Mouse (Mus musculus): ENCODE results near the gene Cabp4.
"Not testable (repeated sequence)": the region's sequence is repeated elsewhere in the genome, so short reads cannot be mapped to it uniquely, and the experiment has no call there.

The Cabp4 gene

DNA sequence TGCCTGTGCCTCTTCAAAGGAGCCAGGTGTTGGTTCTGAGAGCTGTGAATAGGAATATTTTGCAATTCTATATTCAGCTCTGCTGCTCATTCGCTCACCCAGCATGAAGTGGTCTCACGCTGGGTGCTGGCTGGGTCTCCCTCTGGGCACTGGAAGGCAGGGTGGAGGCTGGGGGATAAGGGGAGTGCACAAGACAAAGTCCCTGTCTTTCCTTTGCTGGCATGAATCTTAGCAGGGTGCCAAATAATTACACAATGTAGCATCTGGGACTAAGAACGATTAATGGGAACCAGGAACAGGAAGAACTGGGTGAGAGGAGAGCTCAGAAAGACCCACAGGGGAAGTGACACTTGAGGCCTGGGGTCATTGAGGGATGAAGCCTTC is 3.2 kb upstream of the Cabp4 start:
- DNase-seq (ENCODE audit: low spot score in 2 of 2) = no peak

DNA sequence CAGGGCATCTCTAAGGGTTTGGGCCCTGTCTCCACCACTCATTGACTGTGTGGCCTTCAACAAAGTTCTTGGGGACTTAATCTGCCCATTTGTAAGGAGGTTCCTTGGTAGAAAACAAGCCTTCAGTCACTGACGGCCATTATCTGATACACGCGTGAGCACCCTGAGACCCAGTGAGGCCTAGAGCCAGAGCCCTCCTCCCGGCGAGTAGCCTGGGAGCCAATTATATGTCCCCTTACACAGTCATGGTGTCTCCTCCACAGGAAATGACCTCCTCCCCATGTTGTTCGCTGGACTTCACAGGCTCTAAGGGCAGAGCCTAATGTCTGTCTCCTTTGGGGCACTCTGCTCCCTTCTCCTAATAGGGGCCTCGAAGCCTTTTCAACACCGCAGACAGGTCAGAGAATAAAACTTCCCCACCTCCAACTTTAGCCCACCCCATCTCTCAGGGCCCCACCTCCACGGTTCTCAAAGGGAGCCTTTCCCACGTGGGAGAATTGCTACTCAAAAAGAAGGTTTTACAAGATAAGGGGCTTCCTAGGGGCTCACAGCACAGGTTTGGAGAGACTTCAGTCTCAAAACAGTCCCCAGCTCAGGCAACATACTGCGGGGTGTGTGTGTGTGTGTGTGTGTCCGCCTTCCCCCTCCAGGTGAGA is 2.7 kb upstream of the Cabp4 start:
- no peak for DNase-seq (ENCODE audit: low spot score in 2 of 2)

DNA sequence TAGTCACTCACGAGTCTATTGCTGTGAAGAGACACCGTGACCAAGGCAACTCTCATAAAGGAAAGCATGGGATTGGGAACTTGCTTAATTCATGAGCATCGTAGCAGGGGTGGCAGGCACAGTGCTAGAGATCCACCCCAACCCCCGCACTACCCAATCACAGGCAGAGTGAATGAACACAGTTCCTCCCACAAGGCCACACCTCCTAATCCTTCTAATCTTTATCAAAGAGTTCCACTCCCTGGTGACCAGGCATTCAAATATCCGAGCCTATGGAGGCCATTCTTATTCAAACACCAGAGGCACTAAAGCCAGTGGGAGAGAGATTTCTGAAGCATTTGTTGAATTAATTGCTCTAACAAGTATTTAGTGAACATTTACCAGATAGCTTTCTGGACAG is 2.1 kb upstream of the Cabp4 start:
- no peak for DNase-seq (ENCODE audit: low spot score in 2 of 2)

DNA sequence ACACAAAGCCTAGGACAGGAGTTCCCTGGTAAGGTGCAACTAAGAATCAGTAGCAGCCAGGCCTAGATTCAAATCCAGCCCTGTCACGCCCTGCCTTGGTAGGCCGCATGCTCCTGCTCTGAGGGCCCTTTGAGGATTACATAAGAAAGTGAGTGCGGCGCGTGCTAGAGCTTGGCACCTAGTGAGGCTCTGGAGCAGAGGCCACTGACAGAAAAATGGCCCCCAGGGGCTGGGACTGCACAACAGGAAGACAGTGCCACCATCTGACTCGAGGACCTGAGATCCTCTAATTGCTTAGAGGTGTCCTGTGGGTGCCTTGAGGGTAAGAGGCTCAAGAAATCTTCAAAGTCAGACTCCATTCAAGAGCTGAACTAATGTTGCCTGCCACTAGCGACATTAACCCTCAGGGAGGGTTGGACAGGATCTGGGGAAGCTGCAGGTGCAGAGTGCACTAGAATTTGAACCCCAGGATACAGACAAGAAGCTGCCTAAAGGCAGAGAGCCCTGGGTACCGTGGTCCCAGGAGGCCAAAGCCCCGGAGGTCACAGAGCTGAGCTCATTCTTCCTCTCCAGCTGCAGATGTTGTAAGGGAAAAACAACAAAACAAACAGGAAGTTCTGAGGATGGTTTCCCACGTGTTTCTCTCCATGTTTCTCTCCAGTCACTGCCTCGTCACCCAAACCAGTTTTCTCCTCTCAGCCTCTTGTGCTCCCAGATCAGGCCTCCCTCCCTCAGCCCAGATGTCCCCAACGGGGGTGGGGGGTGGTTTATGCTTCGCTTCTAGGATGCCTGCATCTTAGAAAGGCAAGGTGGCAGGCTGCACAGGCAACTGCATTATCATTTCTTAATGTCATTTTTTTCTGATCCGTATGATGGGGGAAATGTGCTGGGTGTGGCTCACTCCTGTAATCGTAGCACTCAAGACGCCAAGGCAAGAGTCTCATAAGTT is 991 bp upstream of the Cabp4 start:
- peak; percentile 77 for DNase-seq (ENCODE audit: low spot score in 2 of 2)

DNA sequence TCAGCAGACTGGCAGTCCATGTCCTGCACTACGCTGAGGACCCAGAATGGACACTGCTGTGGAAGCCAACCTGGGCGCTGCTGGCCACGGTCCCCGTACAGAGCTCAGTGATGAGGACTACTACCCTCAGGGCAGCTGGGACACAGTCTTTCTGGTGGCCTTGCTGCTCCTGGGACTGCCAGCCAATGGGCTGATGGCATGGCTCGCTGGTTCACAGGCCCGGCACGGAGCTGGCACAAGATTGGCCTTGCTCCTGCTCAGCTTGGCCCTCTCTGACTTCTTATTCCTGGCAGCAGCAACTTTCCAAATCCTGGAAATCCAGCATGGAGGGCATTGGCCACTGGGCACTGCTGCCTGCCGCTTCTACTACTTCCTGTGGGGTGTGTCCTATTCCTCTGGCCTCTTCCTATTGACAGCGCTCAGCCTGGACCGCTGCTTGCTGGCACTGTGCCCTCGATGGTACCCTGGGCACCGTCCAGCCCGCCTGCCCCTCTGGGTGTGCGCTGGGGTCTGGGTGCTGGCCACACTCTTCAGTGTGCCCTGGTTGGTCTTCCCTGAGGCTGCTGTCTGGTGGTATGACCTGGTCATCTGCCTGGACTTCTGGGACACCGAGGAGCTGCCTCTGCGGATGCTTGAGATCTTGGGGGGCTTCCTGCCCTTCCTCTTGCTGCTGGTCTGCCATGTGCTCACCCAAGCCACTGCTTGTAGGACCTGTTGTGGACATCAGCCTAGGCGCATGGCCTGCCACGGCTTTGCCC is 1.2 kb downstream of the Cabp4 start:
- DNase-seq (ENCODE audit: low spot score in 2 of 2) = no peak

DNA sequence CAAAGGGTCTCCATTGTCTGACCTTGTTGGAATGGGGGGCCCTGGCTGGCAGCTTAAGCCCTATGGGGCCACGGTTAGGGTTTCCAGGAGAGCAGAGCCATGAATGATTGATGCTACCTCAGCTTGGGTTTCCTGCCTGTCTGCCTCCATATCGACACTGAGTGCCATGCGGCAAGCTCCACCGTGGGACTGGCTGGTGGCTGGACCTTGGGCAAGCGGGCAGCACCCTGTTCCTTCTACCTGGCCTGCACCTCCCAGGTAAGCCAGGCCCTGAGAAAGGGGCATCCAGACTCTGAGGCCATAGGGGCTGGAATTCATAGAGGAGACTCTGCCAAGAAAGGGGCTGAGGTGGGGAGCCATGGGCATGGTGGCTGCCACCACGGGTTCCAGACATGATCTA is 3.7 kb downstream of the Cabp4 start:
- no peak for DNase-seq (ENCODE audit: low spot score in 2 of 2)

DNA sequence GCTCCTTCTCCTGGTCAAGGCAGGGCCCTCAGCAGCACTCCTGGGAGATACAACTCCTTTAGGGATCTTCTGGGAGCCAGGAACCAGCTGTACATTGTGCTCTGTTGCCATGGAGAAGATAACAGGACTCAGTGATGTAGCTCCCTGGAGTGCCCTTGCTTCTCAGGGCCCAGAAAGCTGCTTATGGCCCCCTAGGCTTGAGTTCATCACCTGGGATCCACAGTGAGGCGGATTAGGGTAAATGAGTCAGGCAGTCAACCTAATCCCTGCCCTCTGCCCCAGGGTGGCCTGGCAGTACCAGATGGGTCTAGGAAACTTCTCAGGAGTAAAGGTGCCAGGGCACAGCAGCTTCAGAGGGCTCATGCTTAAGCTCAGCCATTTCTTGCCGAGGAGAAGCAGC is 4.4 kb downstream of the Cabp4 start, which contains the start of gene Gpr152:
TSS of gene Gpr152 (plus strand) at position 342 of the 400 bp plus-strand sequence.
- no peak for DNase-seq (ENCODE audit: low spot score in 2 of 2)

DNA sequence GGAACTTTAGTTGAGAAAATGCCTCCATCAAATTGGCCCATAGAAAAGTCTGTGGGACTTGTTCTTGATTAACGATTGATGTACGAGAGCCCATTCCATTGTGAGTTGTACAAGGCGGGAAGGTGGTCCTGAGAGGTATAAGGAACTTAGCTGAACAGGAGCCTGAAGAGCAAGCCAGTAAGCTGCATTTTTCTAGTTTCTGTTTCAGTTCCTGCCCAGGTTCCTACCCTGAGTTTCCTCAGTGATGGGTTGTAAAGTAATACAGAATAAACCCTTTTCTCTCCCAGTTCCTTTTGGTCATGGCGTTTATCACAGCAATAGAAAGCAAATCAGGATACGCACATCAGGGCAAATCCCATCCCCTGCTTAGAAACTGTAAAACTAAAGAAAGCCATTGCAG is 5.9 kb downstream of the Cabp4 start:
- DNase-seq (ENCODE audit: low spot score in 2 of 2) = peak in 1 of 2 experiments; percentile 49

DNA sequence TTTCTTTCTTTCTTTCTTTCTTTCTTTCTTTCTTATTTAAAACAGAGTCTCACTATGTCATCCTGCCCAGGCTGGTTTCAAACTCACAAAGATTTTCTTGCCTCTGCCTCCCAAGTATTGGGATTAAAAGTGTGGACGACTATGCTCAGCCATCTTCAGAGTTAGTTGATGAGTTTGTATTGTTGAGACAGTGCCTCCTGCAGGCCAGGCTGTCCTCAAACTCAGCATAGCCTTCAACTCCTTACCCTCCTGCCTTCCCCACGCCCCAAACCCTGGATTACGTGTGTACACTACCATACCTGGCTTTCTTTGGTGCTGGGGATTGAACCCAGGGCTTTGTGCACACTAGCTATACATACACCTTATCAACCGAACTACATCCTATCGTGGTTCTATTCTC is 7.4 kb downstream of the Cabp4 start:
- DNase-seq (ENCODE audit: low spot score in 2 of 2) = no peak

DNA sequence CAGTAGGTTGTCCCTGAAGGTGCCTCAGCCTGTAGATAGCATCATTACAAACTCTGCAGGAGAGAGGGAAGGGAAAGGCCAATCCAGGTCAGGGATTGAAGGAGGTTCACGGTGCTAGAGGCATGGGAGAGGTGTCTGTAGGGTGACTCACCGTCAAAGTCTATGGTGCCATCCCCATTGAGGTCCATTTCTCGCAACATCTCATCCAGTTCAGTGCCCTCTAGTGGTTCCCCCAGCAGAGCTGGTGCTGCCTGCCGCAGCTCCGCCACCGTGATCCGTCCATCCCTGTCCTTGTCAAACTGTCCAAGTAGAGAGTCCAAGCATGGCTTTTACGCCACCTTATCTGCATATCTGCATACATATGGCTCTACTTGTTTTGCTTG is 7.9 kb downstream of the Cabp4 start:
- DNase-seq (ENCODE audit: low spot score in 2 of 2) = not testable (repeated sequence)

DNA sequence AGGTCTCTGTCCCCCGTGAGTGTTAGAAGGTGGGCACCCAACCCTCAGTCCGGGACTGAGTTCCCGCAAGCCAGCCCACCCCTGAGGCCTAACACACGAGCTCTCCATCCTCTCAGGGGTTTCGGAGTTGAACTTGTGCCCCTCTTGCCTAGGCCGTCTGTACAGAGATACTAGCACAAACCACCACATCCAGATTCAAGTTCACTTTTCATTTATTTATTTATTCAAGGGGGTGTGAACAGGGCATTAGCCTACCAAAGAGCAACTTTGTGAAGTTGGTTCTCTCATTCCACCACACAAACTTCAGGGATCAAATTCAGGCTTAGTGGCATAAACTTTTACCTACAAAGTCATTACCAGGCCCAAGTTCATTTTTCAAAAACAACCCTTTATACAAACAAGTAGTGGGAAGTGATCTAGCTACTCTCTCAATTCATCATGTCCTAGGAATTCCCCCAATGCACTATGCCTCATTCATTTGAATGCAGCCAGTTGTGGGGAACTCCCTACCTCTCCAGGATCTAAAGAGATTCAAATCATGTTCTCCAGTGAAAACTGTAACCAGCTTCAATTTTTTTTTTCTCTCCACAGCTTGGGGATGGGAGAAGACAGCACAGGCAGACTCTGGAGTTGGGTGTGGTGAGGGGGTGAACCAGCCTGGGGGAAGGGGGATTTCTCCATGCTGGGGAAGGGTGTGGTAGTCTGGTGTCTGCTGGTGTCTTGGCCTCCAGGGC is 8.4 kb downstream of the Cabp4 start:
- DNase-seq (ENCODE audit: low spot score in 2 of 2) = peak in 1 of 2 experiments; percentile 58

DNA sequence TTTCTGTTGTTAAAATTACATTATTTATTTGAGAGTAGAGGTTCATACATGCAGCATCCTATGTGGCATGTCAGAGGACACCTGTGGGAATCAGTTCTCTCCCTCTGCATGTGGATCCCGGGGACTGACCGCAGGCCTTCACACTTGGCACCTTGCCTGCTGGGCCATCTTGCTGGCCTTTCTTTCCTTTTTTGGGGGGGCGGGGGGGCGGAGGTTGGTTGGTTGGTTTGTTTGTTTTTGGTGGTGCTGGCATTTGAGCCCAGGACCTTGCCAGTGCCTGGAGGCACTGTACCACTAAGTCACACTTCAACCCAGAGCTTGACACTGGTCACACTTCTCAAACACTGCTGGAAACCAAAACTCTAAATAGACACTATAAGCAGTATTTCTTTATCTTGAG is 9.5 kb downstream of the Cabp4 start:
- no peak for DNase-seq (ENCODE audit: low spot score in 2 of 2)

DNA sequence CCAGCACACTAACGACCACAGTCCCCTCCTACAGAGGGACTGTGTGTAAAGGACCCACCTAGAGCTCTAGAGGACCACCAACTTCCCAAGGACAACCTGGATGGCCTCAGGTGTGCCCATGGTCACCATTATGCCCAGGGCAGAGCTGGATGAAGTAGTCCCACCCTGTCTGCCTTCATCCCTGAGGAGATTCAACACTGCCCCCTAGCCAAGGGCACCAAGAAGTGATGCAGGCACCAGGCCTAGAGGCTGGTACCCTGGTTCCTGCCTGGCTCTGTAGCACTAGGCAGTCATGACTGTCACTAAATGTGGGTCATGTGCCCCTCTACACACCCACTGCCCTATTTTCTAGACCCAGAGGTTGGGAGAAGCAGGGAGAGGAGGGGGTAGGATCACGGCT is 12.1 kb downstream of the Cabp4 start:
- DNase-seq (ENCODE audit: low spot score in 2 of 2) = no peak

DNA sequence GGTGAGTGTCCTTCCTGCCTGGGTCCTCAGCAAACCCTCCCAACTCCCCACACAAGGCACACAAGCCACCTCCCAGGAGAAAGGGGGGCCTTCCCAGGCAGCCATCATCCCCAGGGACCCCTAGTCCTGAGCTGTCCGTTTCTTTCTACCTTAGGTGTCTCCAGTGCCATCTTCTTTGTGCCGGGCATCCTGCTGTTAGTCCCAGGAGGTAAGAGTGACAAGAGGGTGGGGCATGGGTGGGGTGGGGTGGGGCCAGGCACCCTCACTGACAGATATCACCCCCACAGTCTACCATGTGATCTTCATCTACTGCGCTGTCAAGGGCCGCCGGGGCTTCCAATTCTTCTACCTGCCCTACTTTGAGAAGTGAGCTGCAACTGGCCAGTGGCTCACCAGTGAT is 12.8 kb downstream of the Cabp4 start:
- no peak for DNase-seq (ENCODE audit: low spot score in 2 of 2)

DNA sequence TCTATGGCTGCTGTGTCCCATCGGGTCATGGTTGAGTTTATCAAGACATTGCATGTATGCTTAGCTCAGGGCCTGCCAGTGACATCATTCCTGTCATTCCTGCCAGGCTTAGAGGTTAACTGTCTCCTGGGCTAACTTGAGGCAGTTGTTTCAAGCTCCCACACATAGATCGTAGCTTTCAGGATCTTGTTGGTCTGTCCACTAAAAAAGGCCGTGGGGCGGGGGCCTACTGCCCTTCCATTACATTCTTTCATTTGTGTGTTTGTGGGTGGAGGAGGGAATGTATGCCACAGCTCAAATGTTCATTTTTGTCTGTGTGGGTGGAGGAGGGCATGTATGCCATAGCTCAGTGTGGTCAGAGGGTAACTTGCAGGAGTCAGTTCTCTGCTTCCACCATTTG is 13.7 kb downstream of the Cabp4 start:
- no peak for DNase-seq (ENCODE audit: low spot score in 2 of 2)

DNA sequence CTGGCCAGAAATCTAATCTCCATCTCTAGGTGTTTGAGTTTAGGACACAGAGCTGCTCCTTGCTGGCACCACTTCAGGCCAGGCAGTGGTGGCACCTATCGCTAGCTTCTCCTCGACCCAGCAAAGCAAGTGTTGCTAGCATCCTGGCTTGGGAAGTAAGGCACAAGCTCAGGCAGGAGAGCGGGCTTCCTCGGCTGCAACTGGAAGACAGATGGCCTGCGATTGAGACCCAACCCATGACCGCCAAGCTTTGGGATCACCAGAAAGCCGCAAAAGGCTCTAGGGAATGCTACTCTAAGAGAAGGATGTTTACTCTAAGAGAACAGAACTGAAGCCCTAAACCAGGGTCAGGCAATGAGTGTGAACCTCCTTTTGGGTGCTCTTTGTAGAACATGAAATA is 14.4 kb downstream of the Cabp4 start:
- no peak for DNase-seq (ENCODE audit: low spot score in 2 of 2)

DNA sequence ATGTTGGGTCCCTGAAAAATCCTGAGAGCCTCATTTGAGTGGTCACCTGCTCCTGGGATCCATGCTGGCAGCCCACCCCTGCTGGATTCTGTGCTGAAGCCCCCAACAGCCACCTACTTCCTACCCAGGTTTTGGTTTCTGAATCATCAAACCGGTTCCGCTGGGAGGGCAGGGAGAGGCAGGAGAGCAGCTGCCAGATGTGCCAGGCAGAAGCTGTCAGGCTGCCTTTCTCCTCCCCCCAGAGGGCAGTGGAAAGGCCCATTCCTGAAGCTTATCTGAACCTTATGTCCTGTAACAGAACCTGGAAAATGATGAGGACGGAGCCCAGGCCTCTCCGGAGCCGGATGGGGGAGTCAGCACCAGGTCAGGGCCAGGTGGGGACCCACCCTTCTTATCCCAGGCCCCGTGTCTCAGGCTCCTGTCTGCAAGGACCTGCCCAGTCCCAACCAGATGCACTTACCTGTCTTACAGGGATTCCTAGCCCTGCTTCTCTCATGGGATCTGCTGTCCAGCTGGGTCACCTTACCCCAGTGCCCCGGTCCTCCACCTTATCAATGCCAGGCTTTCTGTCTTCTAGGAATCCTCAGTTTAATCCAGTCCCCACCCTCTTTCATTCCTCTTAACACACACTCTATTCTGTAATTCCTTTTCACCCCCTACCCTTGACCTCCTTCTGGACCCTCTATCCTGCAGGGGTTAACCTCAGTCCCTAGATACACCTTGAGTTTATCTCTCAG is 16.9 kb downstream of the Cabp4 start:
- peak in 1 of 2 experiments; percentile 44 for DNase-seq (ENCODE audit: low spot score in 2 of 2)

DNA sequence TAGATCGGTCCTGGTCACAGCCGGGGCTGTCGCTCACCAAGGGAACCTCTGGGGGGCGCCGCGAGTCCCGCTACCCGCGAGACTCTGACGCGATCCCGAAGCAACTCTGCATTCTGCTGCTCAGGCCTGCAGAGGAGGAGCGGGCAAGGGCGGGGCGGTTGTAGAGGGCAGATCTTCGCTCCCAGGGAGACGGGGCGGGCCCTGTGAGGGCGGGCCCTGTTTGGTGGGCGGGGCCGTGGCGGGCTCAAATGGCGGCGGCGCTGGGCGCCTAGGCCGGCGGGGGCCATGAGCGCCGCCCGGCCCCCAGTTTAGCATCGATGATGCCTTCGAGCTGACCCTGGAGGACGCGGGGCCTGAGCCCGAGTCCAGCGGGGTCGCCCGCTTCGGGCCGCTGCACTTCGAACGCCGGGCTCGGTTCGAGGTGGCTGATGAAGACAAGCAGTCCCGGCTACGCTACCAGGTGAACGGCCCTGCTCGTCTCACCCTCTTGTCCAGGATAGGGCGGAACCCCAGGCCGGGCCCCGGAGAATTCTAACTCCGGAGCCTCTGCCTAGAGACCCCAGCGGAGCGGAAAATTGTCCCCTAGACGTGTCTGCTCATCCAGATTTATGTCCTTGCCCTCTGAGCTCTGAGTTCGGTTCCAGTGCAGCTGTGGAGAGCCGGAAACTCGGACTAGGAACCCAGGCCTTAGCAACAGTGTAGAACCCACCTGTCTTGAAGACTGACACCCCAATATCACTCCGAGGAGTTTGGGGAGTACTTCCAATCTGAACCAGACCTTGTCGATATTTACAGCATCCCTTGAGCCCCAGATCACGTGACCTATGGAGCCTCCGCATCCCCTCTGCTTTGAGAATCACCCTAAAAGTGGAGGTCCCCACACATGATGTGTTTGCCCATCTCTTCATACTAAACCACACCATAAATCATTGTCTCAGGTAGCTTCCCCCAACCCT is 17.8 kb downstream of the Cabp4 start, which contains the start of gene Aip:
TSS of gene Aip (minus strand) at position 118 of the 956 bp plus-strand sequence.
- peak; percentile 99 for DNase-seq (ENCODE audit: low spot score in 2 of 2)

DNA sequence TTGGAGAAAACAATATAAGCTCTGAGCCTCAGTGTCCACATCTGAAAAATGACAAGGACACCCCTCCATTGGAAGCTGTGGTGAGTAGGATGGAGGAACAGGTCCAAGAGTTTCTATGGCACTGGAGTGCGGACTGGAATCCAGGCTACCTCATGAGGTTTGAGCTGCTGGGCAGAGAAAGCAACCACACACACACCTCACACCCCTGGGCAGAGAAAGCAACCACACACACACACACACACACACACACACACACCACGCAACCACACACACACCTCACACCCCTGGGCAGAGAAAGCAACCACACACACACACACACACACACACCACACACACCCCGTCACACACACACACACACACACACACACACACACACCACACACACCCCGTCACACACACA is 18.6 kb downstream of the Cabp4 start:
- DNase-seq (ENCODE audit: low spot score in 2 of 2) = peak in 1 of 2 experiments; percentile 49

DNA sequence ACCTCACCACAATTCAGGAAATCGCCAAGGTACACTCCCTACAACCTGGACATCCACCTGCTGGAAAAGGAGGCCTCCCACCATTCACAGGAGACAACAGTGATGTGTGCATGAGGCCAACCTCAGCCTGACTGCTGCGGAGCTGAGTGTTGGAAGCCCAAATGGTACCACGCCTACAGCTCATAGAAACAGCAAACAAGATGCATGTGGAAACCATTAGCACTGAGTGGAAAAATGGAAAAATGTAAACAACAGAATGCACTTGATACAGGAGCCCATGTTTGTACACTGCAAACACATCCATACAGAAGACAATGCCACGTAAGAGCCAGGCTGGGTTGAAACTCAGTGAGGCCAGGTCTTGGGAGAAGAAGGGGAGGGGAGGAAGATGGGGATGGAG is 19.4 kb downstream of the Cabp4 start:
- DNase-seq (ENCODE audit: low spot score in 2 of 2) = no peak
